Mouse (Mus musculus) liver, embryonic 14.5 days (tissue): ENCODE measurements at regions not wholly inside any gene's neighbourhood (a gene's known extent, or its start where the extent isn't known, plus 50 kb on each side); places are given as distances from the start of the nearest gene placed in this dataset.

Experiments
- CTCF ChIP-seq: IDR thresholded peaks from 2 replicates; pipeline ENCODE4 v1.5.1; 2016; ENCODE audit warnings: antibody characterized with exemption, low read depth, control low read depth
- EP300 ChIP-seq: IDR thresholded peaks from 2 replicates; pipeline ENCODE4 v1.6.1; 2016; ENCODE audit warnings: antibody characterized with exemption, low read depth

DNA sequence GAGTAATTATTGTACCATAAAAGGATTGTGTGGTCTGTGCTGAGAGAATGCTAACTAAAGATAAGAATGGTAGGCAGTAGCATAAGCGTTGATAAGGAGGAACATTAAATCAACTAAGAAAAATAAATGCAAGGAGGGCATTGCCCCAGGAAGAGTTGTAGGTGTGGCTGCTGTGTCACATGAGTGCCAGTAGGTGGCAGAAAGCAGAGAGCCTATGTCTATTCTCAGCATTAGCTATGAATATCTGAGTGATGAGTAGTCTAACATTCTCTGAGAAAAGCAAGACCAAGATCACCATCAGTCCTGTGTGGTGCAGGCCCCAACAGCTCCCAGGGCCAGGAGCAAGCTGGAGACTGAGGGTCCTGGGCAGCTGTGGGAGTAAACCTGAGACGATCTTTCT lies 828.8 kb downstream of the Stim2 start:
- TF ChIP-seq CTCF (no peak), EP300 (no peak)
